Mouse (Mus musculus) liver, adult 2 months (tissue): ENCODE measurements around the gene Hoxd13. TPM values are rescaled to one million over a fixed set of nuclear protein-coding genes. Genes with fewer than 3 reads are reported as not detected.

Experiments
- DNase-seq: peaks from one replicate; pipeline ENCODE4 v3.0.0-alpha.2; 2011; ENCODE audit warnings: low read depth, low spot score; ENCODE audit errors: extremely low read depth
- H3K27ac ChIP-seq: fragments of 200-500 bp; replicated peaks from 2 replicates; pipeline ENCODE4 v1.5.1; 2012; ENCODE audit warnings: low read depth, mild to moderate bottlenecking, control low read depth, inconsistent platforms, low read length; ENCODE audit not compliant: insufficient read depth
- H3K27me3 ChIP-seq: fragments of 200-500 bp; 2 replicates; pipeline ENCODE4 v1.6.1; 2012; ENCODE audit warnings: mild to moderate bottlenecking, moderate library complexity, low read length, inconsistent platforms; ENCODE audit not compliant: control insufficient read depth, insufficient read depth
- H3K36me3 ChIP-seq: fragments of 200-500 bp; 2 replicates; pipeline ENCODE4 v1.6.1; 2012; ENCODE audit warnings: low read length, inconsistent platforms; ENCODE audit not compliant: control insufficient read depth, insufficient read depth
- H3K4me1 ChIP-seq: fragments of 200-500 bp; 2 replicates; pipeline ENCODE4 v1.6.1; 2011; ENCODE audit warnings: low read length; ENCODE audit not compliant: control insufficient read depth, insufficient read depth
- H3K4me3 ChIP-seq: fragments of 200-500 bp; 2 replicates; pipeline ENCODE4 v1.5.1; 2011; ENCODE audit warnings: low read depth, mild to moderate bottlenecking, control low read depth, low read length, moderate library complexity; ENCODE audit not compliant: insufficient read depth
- H3K79me2 ChIP-seq: fragments of 200-500 bp; 2 replicates; pipeline ENCODE4 v1.6.1; 2012; ENCODE audit warnings: inconsistent platforms, mild to moderate bottlenecking, low read length, moderate library complexity; ENCODE audit not compliant: control insufficient read depth, insufficient read depth
- H3K9ac ChIP-seq: fragments of 200-500 bp; 2 replicates; pipeline ENCODE4 v1.6.1; 2012; ENCODE audit warnings: low read depth, mild to moderate bottlenecking, control low read depth, inconsistent platforms, low read length
- CTCF ChIP-seq: fragments of 200-500 bp; IDR thresholded peaks from 2 replicates; pipeline ENCODE4 v1.5.1; 2011; ENCODE audit warnings: low read depth, low read length, control low read depth
- POLR2A ChIP-seq: fragments of 200-500 bp; IDR thresholded peaks from 2 replicates; pipeline ENCODE4 v1.6.1; 2011; ENCODE audit warnings: low read length, control low read depth; ENCODE audit not compliant: insufficient read depth; ENCODE audit errors: extremely low read depth
- WGBS: fragments of 180-500 bp; shearing (Covaris S2); methylation state at CpG from one replicate; pipeline ENCODE4 v1.1.7; 2018; 5-methylcytosine and 5-hydroxymethylcytosine counted together
- polyA plus RNA-seq: library from polyadenylated mRNA; depleted of rRNA; stranded (reverse); fragments of >200 nt; gene quantifications from 2 replicates; pipeline ENCODE4 v1.2.3, GENCODE M21; 2012
- total RNA-seq: library from RNA; depleted of rRNA; stranded (reverse); fragments of >200 nt; gene quantifications from 2 replicates; pipeline ENCODE4 v1.2.3, GENCODE M21; 2014

Gene Hoxd13
- total and polyA plus RNA-seq, 2 experiments = not detected

DNA sequence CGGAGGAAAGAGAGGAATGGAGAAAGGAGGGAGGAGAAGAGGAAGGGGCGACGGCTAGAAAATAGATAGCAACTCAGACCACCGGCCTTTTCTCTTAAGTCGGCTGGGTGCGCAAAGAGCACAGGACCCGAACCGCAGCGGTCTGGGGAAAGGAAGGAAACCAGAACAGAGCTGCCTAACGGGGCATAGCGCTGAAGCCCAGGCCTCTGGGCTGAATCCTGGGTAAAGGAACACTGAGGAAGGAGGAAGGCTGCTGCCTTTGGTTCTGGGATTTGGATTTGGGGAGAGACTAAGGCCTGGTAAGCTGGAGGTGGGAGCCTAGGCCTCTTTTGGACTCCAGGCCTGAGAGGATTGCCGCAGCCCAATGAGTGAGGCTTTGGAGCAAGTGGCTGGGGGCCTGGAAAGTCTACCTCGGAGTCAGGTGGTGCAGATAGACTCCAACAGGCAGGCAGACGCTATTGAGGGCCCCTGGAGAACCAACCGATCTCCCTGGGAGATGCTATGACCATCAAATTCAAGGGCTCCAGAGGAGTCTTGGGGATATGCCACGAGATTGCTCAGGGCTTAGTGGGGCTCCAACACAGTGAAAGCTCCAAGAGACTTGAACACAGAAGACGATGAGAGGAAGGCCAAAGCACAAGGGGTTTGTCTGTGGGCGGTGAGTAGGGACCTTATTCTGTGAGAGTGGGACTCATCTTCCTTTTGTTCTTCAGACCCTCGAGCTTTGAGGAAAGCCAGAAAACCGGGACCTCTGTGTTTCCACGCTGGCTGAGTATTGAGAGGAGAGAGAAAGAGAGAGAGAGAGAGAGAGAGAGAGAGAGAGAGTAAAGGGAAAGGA is 12.7 kb downstream of the Hoxd13 start:
- 4% methylated on average over 21 of the region's 21 CpGs for WGBS
- Histone ChIP-seq H3K36me3 (no peaks in the 10 kb centered on the region), H3K27ac (no peak overlapping the region), H3K4me1 (no peaks in the 10 kb centered on the region; the same call in 1 of the 2 replicates), H3K4me3 (no peak overlapping the region), H3K79me2 (no peaks in the 10 kb centered on the region), H3K9ac (no peak overlapping the region), H3K27me3 (peaks cover 48% of the 10 kb centered on the region)
- no peak for TF ChIP-seq CTCF
- no peak for DNase-seq

DNA sequence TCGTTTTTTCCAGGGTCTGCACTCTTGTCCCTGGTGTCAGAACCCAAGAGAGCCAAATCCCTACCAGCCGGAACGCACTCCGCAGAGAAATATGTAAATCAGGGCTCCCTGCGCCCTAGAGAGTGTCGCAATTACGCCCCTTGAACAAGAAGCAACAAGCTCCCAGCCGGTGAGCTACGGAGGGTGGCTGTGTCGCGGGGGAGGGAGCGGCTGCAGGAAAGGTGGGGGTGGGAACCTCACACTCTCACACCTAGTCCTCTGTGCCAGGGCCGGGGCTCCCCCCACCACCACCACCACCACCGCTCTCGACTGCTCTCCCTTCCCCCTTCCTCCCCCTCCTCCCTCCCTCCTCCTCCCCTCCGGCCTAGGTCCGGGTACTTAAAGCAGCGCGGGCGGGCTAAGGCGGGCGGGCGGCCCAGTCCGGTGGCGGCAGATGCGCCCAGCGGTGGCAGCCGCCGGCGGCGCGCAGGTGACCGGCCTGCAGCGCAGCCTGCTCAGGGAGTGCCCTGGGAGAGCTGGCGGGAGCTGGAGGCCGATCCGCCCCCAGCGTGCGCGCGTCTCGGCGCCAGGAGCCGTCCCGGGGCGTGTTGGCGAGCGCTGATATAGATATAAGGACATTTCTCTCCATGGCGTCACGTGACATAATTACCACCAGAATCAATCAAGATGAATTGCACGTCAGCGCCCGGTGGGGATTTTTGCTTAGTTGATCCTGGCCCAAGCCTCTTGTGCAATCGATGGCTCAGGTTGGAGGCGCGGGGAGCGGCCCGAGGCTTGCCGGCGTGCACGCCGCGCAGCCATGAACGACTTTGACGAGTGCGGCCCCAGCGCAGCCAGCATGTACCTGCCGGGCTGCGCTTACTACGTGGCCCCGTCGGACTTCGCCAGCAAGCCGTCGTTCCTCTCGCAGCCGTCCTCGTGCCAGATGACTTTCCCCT is 13.8 kb downstream of the Hoxd13 start:
- Histone ChIP-seq H3K27me3 (peaks cover 45% of the 10 kb centered on the region), H3K79me2 (no peaks in the 10 kb centered on the region), H3K9ac (no peak overlapping the region), H3K4me1 (no peaks in the 10 kb centered on the region; the same call in 1 of the 2 replicates), H3K4me3 (no peak overlapping the region), H3K27ac (no peak overlapping the region), H3K36me3 (no peaks in the 10 kb centered on the region)
- TF ChIP-seq POLR2A (no peak), CTCF (no peak)
- 3% methylated on average over 74 of the region's 78 CpGs for WGBS
- DNase-seq = no peak

DNA sequence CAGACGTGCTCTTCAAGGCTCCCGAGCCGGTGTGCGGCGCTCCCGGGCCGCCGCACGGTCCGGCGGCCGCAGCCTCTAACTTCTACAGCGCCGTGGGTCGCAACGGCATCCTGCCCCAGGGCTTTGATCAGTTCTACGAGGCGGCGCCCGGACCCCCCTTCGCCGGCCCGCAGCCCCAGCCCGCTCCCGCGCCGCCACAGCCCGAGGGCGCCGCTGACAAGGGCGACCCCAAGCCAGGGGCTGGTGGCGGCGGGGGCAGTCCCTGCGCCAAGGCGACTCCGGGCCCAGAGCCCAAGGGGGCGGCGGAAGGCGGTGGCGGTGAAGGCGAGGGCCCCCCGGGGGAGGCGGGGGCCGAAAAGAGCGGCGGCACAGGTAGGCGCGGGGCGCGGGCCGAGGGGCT is 14.7 kb downstream of the Hoxd13 start:
- TF ChIP-seq POLR2A (no peak), CTCF (no peak)
- Histone ChIP-seq H3K79me2 (no peaks in the 10 kb centered on the region), H3K36me3 (no peaks in the 10 kb centered on the region), H3K9ac (no peak overlapping the region), H3K27ac (no peak overlapping the region), H3K4me3 (no peak overlapping the region), H3K27me3 (peaks cover 52% of the 10 kb centered on the region), H3K4me1 (no peaks in the 10 kb centered on the region; the same call in 1 of the 2 replicates)
- WGBS = 3% methylated on average over 44 of the region's 51 CpGs
- no peak for DNase-seq

DNA sequence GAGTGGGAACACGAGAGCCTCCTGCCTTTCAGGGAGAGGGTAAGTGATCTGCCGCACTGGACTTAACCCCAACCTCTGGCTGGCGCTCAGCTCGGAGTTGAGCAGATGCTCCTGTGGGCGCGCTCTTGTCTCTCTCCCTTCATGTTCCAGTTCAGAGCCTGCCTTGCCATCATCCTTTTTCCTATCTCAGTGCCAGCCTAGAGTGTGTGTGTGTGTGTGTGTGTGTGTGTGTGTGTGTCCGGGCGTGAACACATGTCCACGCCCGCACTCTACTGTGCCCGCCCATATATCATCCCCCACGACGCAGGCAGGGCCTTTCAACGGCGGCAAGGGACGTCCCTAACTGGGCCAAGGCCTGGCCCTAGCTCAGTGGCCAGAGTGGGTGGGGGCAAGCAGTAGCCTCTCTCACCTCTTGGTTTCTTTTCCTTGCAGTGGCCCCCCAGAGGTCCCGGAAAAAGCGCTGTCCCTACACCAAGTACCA is 15.4 kb downstream of the Hoxd13 start:
- Histone ChIP-seq H3K4me3 (no peak overlapping the region), H3K79me2 (no peaks in the 10 kb centered on the region), H3K27me3 (peaks cover 56% of the 10 kb centered on the region), H3K4me1 (no peaks in the 10 kb centered on the region; the same call in 1 of the 2 replicates), H3K9ac (no peak overlapping the region), H3K27ac (no peak overlapping the region), H3K36me3 (no peaks in the 10 kb centered on the region)
- 4% methylated on average over 18 of the region's 18 CpGs for WGBS
- TF ChIP-seq POLR2A (no peak), CTCF (no peak)
- no peak for DNase-seq

DNA sequence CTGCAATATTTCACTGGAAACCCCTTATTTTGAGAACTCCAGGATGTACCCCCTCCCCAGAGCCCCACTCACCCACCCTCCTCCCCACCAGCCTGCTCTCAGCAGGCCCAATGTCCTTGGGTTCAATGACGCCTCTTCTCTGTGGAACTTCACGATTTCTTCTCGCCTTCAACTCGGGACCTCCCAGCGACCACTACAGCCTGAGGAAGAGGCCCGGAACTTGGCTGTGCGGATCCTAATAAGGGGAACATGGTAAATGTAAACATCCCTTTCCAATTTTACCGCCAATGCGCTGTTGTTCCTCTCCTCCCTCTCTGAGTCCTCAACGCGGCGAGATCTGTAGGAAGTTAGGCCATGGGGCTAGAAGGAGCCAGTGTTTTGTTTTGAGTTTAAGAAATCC is 16.0 kb downstream of the Hoxd13 start:
- WGBS = 4% methylated on average over 12 of the region's 12 CpGs
- DNase-seq = no peak
- peaks cover 56% of the 10 kb centered on the region for H3K27me3 ChIP-seq

More for the DNA sequence above, 16.0 kb downstream of the Hoxd13 start:
- Histone ChIP-seq H3K4me3 (no peak overlapping the region), H3K27ac (no peak overlapping the region), H3K9ac (no peak overlapping the region), H3K79me2 (no peaks in the 10 kb centered on the region), H3K4me1 (no peaks in the 10 kb centered on the region; the same call in 1 of the 2 replicates), H3K36me3 (no peaks in the 10 kb centered on the region)
- TF ChIP-seq CTCF (no peak), POLR2A (no peak)
